Mouse (Mus musculus): ENCODE results near the gene Sema4b. TPM values are rescaled to one million over a fixed set of nuclear protein-coding genes. Genes with fewer than 3 reads are reported as not detected.

Gene Sema4b
- total and polyA plus RNA-seq, 3 experiments: 1.5 to 9.4 (median 6.7) TPM

- Histone ChIP-seq H3K79me2 (replicated peaks; ENCODE audit: control insufficient read depth, extremely low read depth, insufficient read depth, poor library complexity, severe bottlenecking) (peaks cover 60% of the 10 kb centered on the region), H3K27ac (ENCODE audit: insufficient read depth, low read depth) (peak overlapping the region; percentile 65; the same call in 1 of the 2 replicates), H3K9ac (ENCODE audit: insufficient read depth, low read depth) (no peak overlapping the region), H3K9me3 (replicated peaks; ENCODE audit: low read length) (no peaks in the 10 kb centered on the region), H3K27me3 (replicated peaks) (no peaks in the 10 kb centered on the region), H3K4me3 (replicated peaks in 1 of 3; ENCODE audit: low read depth in 2 of 3, low read length in 2 of 3, poor library complexity in 1 of 3) (no peak overlapping the region), H3K36me3 (replicated peaks in 1 of 2; ENCODE audit: control insufficient read depth in 1 of 2, insufficient read depth in 1 of 2, low read length in 1 of 2) (peaks cover 4 to 7% of the 10 kb centered on the region in 2 experiments), H3K4me2 (ENCODE audit: insufficient read depth, low read depth, poor library complexity, severe bottlenecking) (0 out of 2 replicates have a peak overlapping the region, but pooled peaks have one; percentile 68), H3K4me1 (ENCODE audit: control insufficient read depth in 1 of 2, insufficient read depth in 2 of 2) (peaks cover 70 to 98% of the 10 kb centered on the region in 2 experiments)
- in situ Hi-C loops (cut with MboI; ENCODE audit: low pct_ligation_motif_present, low pct_unique_long_range_greater_than_20kb, low sequenced_read_pairs) (no loop called here), dilution Hi-C loops (cut with MboI; ENCODE audit: extremely low pct_ligation_motif_present, extremely low pct_unique_long_range_greater_than_20kb, low sequenced_read_pairs) (no loop called here)
- TF ChIP-seq ETS1 (conservative IDR thresholded peaks at IDR 0.05; ENCODE audit: low read depth, low read length): peak; percentile 78
- peak; percentile 95 for TF ChIP-seq BHLHE40 (IDR thresholded peaks at IDR 0.05; ENCODE audit: low read depth, low read length)
- 0 out of 2 replicates have a peak, but pooled peaks have one; percentile 46 for TF ChIP-seq MYC (IDR thresholded peaks at IDR 0.05; ENCODE audit: low read depth, low read length)
- TF ChIP-seq PAX5 (IDR thresholded peaks at IDR 0.05; ENCODE audit: low read length): no peak
- 0 out of 2 replicates have a peak, but pooled peaks have one; percentile 12 for TF ChIP-seq MEF2A (IDR thresholded peaks at IDR 0.05; ENCODE audit: borderline replicate concordance, low read depth, low read length)
- peak; percentile 52; the same call in 1 of the 2 replicates for TF ChIP-seq SIN3A (IDR thresholded peaks at IDR 0.05; ENCODE audit: low read length)
- TF ChIP-seq HCFC1 (IDR thresholded peaks at IDR 0.05; ENCODE audit: low read depth, low read length): no peak
- TF ChIP-seq MAFK (IDR thresholded peaks at IDR 0.05; ENCODE audit: insufficient replicate concordance, low read length): no peak
- TF ChIP-seq SMC3 (IDR thresholded peaks at IDR 0.05; ENCODE audit: low read depth, low read length): no peak
- TF ChIP-seq POLR2A (IDR thresholded peaks at IDR 0.05; ENCODE audit: low read depth, low read length): no peak
- TF ChIP-seq CHD1 (IDR thresholded peaks at IDR 0.05; ENCODE audit: low read depth, low read length): no peak
- peak; percentile 79 for TF ChIP-seq TCF12 (IDR thresholded peaks at IDR 0.05; ENCODE audit: low read depth, low read length)
- TF ChIP-seq JUND (conservative IDR thresholded peaks at IDR 0.05; ENCODE audit: low read depth, low read length): no peak
- TF ChIP-seq RAD21 (IDR thresholded peaks at IDR 0.05; ENCODE audit: low read depth, low read length): no peak
- no peak for TF ChIP-seq UBTF (IDR thresholded peaks at IDR 0.05; ENCODE audit: low read depth, low read length)
- TF ChIP-seq MAZ (IDR thresholded peaks at IDR 0.05; ENCODE audit: low read depth, low read length): 0 out of 2 replicates have a peak, but pooled peaks have one; percentile 9
- no peak for TF ChIP-seq JUN (IDR thresholded peaks at IDR 0.05; ENCODE audit: insufficient read depth, low read depth, low read length)
- TF ChIP-seq MXI1 (IDR thresholded peaks at IDR 0.05; ENCODE audit: low read depth, low read length): peak; percentile 43; the same call in 1 of the 2 replicates
- no peak for TF ChIP-seq KAT2A (IDR thresholded peaks at IDR 0.05; ENCODE audit: insufficient replicate concordance, low read length)
- TF ChIP-seq USF1 (IDR thresholded peaks at IDR 0.05; ENCODE audit: low read depth, low read length): no peak
- no peak for TF ChIP-seq NRF1 (IDR thresholded peaks at IDR 0.05; ENCODE audit: low read depth, low read length)
- TF ChIP-seq GABPA (IDR thresholded peaks at IDR 0.05; ENCODE audit: insufficient replicate concordance, low read depth, low read length): no peak
- DNase-seq (ENCODE audit: extremely low read depth): no peak
Measured at GRCm38 (mm10) chr7:80204961-80205360, 18.3 kb downstream of the Sema4b start.
